Mouse (Mus musculus) yolk sac, embryonic 10.5 days (tissue): ENCODE data around the gene Dlk2.

Source experiments
- DNase-seq: peaks from one replicate; pipeline ENCODE4 v3.0.0-alpha.2; 2017; ENCODE audit warnings: low spot score

Dlk2 gene

DNA sequence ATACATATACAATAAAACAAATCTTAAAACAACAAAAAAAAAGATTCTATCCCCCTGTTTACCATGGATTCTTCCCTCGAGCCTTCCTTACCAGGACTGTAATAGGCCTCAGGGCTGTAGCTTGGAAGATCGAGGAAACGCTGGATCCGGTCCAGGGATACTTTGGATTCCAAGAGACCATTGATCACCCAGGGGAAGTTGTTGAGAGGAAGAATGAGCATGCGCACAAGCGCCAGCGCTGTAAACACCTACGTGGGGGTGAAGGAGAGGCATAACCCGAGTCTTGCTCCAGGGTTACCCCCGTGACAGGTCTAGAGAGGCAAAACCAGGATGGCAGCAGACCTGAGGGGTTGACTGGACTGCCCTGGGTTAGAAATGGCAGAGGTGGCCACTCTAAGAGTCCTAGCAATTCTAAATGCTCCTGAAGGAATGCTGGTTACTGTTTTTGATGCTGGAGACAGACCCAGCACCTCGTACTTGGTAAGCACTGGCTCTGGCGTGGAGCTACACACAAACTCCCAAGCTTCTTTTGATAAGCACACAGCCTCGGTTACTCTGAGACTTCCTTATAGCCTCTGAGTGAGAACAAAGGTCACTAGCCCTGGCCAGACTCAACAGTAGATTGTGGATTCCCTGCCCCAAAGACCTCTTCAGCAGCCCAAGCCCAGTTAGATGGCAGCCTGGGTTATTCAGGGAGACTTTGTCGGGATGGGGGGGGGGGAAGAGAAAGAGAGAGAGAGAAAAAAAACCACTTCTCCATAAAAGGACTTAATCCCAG is 25.0 kb downstream of the Dlk2 start:
- peak; percentile 21 for DNase-seq

DNA sequence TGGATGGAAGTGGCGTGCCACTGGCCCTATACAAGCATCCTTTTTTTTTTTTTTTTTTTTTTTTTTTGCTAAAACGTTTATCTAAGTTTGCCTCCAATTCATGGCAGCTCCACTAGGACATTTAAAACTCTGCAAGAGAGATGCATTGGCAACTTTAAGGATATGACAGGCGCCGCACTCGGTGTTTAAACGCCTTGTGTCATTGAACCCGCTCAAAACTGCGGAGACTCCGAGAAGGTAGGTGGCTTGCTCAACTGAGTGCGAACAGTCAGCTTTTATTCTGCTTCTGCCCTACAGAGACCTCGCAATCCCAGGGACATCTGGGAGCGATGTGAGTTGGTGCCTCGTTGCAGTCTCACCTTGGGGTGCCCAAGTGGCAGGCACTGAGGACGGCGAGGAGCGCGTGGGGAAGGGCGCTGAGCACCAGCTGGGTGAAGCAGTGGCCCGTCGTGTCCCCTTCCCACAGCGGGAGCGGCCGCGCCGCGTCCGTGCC is 30.2 kb downstream of the Dlk2 start:
- DNase-seq: no peak

DNA sequence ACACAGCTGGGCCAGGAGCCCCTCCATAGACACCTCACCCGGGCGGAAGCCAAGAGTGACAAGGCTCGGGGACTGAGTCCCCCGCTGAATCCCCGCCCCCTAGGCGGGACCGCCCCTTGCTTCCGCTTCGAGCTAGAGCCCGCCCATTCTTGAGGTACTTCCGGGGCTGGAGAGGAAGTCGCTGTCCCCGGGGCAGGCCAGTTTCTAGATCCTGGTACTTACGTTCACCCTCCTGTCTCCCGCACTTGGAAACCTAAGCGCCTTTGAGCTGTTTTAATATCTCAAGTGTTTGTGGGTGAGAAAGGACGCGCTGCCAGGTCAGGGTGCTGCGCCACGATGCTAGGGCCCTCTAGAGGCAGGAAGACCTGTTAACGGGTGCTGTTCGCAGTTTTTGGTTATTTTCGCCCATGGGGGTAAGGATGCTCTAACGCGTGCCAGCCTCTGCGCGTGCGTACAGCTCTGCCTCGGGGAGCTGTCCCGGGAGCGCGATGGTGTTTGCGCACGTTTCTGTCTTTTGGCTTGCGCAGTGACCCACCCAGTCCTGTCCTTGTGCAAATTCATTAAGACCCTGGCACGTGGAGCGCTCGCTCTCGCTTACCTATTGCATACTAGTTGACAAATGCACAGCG is 30.8 kb downstream of the Dlk2 start, which contains the start of gene Abcc10:
Gene Abcc10 (minus strand): TSS at position 447 of the 629 bp plus-strand sequence.
- DNase-seq: peak; percentile 95

DNA sequence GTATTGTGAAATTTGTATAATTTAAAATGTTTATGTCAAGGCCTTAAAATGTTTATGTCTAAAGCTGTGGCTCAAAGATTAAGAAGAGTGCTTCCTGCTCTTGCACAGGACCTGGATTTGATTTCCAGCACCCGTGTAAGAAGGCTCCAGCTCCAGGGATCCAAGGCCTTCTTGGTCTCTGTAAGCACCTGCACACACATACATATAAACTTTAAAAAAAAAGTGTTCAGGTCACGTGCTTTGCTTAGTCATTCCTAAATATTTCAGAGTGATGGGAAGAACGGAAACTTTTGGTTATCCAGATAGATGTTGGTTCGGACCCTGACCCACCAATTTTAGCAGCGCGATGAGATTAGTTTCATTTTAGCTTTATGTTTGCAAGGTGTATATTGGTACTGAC is 31.5 kb downstream of the Dlk2 start:
- DNase-seq: no peak

DNA sequence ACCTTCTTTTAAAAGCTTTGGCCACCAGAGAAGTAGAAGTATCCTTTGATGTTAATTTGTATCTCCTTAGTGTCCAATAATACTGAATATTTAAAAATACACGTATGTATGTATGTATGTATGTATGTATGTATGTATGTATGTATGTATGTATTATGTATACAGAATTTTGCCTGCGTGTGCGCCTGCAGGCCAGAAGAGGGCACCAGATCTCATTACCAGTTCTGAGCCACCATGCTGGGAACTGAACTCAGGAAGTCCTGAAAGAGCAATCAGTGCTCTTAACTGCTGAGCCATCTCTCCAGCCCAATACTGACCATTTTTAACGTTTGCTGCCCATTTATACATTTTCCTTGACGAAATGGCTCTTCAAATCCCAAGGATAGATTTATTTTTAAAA is 39.3 kb downstream of the Dlk2 start:
- DNase-seq: no peak

DNA sequence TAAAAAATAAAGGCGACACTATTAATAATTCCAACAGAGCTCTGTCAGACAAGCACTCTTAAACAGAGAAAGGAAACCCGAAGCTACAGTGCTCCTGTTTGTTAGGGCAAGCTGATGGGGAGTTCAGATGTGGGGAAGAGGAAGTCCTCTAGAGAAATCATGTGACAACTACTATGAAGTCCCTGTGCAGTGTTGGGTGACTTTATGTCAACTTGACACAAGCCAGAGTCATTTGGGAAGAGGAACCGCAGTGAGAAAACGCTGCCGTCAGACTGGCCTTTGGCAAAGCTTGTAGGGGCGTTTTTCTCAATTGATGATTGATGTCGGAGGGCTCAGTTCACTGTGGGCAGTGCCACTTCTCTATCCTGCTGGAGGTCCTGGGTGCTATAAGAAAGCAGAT is 44.0 kb downstream of the Dlk2 start:
- DNase-seq: no peak

DNA sequence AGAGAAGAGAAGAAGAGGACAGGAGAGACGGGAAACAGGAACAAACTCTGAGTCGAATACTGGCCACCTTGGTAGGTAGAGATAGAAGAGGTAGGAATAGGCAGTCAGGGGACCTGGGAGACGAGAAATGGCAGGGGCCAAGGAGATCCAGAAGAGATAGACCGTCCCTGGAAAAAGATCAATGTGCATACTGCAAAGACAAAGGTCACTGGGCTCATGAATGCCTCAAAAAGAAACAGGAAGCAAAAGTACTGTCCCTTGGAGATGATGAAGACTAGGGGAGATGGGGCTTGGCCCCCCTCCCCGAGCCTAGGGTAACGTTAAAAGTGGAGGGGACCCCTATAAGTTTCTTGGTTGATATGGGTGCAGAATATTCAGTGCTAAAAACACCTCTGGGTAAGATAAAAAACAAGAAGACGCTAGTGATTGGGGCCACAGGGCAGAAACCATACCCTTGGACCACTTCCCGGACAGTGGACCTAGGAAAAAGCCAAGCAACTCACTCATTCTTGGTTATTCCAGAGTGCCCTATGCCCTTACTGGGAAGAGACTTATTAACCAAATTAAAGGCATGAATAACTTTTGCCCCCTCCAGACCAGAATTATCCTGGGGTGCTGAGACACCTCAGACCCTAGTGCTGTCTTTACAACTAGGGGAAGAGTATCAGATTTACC is 53.9 kb downstream of the Dlk2 start:
- no peak for DNase-seq
